20 mouse cellular contexts compared by ENCODE assay signal in genomic region chr11:35075411-35075810, GRCm38 (mm10). TPM values are rescaled to one million over a fixed set of nuclear protein-coding genes. Genes with fewer than 3 reads are reported as not detected.
DNase-seq lines count a peak whose midpoint lies in the region; ATAC-seq lines count a peak whose summit lies in the region.
"Had no signal": no experiment of that assay in that cellular context is flagged by ENCODE, and none has a peak within 500 bp of the region (broad histone marks: within the 10 kb centered on the region; RNA-seq: fewer than 3 reads in every experiment).

No protein-coding gene starts in this region.

- ATAC-seq in midbrain, embryonic 11.5 days (ENCODE audit: low FRiP score), result no peak
- ATAC-seq in midbrain, embryonic 13.5 days, result no peak
- ATAC-seq: activated CD4-positive, CD25-positive, alpha-beta regulatory T cell, adult 4 months; CD4-positive, CD25-positive, alpha-beta regulatory T cell, adult 4 months; Patski had no signal

- DNase-seq in heart, adult 11 months, result peak; percentile 55
- no peak for DNase-seq in heart, postnatal 14 days
- DNase-seq in midbrain, embryonic 11.5 days (ENCODE audit: low spot score, missing footprints), result peak; percentile 53
- DNase-seq: adrenal gland, adult 2 months; adrenal gland, adult 8-10 months; adrenal gland, postnatal 10 days; adrenal gland, postnatal 14 days; adrenal gland, postnatal 25 days; adrenal gland, postnatal 36 days; B cell, adult 2 months; cerebellum, adult 11 months; cerebellum, adult 11-12 months; cerebellum, adult 18-20 months had no signal

- WGBS in midbrain, embryonic 11.5 days, result 98% methylated on average over 7 of the region's 7 CpGs
- WGBS in midbrain, embryonic 13.5 days, result 97% methylated on average over 7 of the region's 7 CpGs

- no peak overlapping the region for H3K9ac ChIP-seq in midbrain, embryonic 11.5 days (ENCODE audit: low read length)
- H3K9ac ChIP-seq in midbrain, embryonic 13.5 days (replicated peaks), result no peak overlapping the region

- H3K4me2 ChIP-seq in midbrain, embryonic 11.5 days, result no peak overlapping the region
- H3K4me2 ChIP-seq in midbrain, embryonic 13.5 days (replicated peaks), result no peak overlapping the region

- no peaks in the 10 kb centered on the region for H3K9me3 ChIP-seq in midbrain, embryonic 11.5 days (ENCODE audit: control insufficient read depth, low read length)
- no peaks in the 10 kb centered on the region for H3K9me3 ChIP-seq in midbrain, embryonic 13.5 days

- intact Hi-C loops in heart, postnatal 14 days (cut with DNase I), result no loop called here

- no peak overlapping the region for H3K4me3 ChIP-seq in midbrain, embryonic 11.5 days (ENCODE audit: low read depth, low read length)
- no peak overlapping the region for H3K4me3 ChIP-seq in midbrain, embryonic 13.5 days (replicated peaks)

- no peaks in the 10 kb centered on the region for H3K4me1 ChIP-seq in midbrain, embryonic 11.5 days (ENCODE audit: control insufficient read depth, insufficient read depth, low read length)
- peaks cover 1% of the 10 kb centered on the region; the same call in 1 of the 2 replicates for H3K4me1 ChIP-seq in midbrain, embryonic 13.5 days (replicated peaks)

- no peak overlapping the region for H3K27ac ChIP-seq in midbrain, embryonic 11.5 days (ENCODE audit: low read depth, low read length)
- H3K27ac ChIP-seq in midbrain, embryonic 13.5 days, result no peak overlapping the region

- H3K36me3 ChIP-seq in midbrain, embryonic 11.5 days (ENCODE audit: control insufficient read depth, insufficient read depth, low read length), result no peaks in the 10 kb centered on the region
- H3K36me3 ChIP-seq in midbrain, embryonic 13.5 days, result no peaks in the 10 kb centered on the region
- H3K36me3 ChIP-seq: G1E had no signal

- H3K27me3 ChIP-seq in midbrain, embryonic 11.5 days (ENCODE audit: control insufficient read depth, insufficient read depth, low read length), result no peaks in the 10 kb centered on the region
- no peaks in the 10 kb centered on the region for H3K27me3 ChIP-seq in midbrain, embryonic 13.5 days
- H3K27me3 ChIP-seq: Patski had no signal

RNA-seq across cellular contexts. Expression of gene Slit3, which starts 45.6 kb away (rescaled TPM):
- total RNA-seq in heart, postnatal 14 days (2021), result 10 to 100 TPM; 12.4 to 15.7 TPM
- polyA plus RNA-seq in midbrain, embryonic 11.5 days (2014; fragmentation: Nextera tagmentation; extraction: Ambion mirVana), result 11.1 and 11.4 TPM in 2 replicates
- 3.9 and 6.6 TPM in 2 replicates for polyA plus RNA-seq in midbrain, embryonic 13.5 days (2015; fragmentation: Nextera tagmentation; extraction: Ambion mirVana)
- total RNA-seq: MEL had no signal
- polyA plus RNA-seq: activated CD4-positive, CD25-positive, alpha-beta regulatory T cell, adult 4 months; C2C12; CD4-positive, CD25-positive, alpha-beta regulatory T cell, adult 4 months; G1E had no signal

Comparison
In these comparisons a context has a peak if more than half of its experiments do, and no peak if none do; other contexts are left out.
1. DNase-seq: peak in heart, adult 11 months (single experiment) and midbrain, embryonic 11.5 days (single experiment); none in heart, postnatal 14 days (0 of 2).